Mouse (Mus musculus): Measurements from ENCODE around the gene Mrps7.
A peak's percentile ranks its signal among the peaks of the same experiment; 100 is the strongest.

The Mrps7 gene

DNA sequence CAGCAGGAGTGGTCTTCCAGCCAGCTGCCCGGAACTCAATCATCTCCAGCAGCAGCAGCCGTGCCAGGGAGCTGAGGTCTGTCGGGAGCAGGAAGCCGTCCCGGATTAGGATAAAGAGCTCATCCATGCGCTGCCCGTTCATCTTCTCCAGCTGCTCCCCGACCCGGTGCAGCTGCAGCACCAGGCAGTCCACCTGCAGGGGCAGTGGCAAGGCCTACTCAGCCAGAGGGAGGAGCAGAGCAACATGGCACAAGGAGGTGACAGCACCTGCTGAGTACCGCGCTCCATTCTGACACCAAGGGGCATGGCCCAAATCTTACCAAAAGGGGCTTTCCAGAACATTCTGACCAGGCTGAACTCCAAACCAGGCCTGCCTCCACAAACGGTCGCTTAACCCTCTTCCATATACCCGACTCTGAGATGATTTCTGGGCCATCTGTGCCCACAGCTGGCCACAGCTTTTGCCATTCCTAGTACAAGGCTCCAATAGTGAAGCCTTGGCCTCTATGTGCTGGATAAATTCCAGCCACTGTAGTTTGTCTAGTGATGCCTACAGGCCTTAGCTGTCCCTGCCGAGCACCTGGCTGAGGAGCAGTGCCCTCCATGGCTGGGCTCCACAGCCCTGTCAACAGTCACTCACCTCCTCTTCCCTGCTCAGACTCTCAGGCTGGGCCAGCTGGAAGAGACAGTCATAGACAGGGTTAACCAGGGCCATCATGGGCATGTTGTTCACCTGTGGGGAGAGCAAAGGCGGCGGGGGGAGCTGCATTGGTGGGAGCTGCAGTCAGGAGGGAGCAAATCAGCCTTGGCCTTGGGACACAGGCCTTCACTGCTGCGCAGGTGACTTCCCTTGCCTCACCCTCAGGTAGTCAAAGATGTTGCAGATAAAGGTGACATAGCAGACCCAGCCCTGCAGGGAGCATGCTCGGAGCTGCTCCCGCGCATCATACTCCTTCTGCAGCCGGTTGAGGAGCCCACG lies 5.0 kb downstream of the Mrps7 start:
- DNase-seq (ENCODE audit: low spot score in 2 of 2): no peak

DNA sequence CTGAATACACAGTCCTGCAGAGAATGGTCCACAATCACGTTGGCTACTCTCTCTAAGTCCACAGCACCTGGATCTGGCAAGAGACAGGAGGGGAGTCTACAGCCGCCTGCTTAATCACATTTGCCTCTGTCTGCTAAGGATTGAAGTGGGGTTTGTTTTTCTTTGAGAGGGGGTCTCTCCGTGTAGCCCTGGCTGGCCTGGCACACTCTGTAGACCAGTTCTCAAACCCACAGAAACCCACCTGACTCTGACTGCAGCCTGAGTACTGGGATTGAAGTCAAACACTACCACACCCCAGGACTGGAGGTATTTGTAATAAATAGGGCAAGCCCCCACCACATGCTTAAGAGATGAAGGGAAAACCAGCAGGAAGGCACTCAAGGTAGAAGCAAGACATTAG lies 5.9 kb downstream of the Mrps7 start:
- no peak for DNase-seq (ENCODE audit: low spot score in 2 of 2)

DNA sequence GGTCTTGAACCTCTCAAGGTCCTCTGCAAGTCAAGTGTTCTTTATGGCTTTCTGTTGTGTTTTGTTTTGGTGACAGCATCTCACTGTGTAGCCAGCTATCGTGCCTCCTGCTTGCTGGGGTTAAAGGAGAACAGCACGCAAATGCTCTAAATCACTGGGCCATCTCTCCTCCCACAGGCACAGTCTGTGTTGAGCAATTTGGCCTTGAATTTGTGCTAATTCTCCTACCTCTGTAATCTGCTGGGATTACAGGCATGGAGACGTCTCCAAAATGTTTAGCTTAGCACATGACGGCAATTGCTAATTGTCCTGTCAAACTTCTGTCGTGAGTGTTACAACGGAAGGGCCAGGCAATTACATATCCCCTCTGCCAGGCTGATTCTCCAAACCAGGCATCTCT lies 7.4 kb downstream of the Mrps7 start:
- no peak for DNase-seq (ENCODE audit: low spot score in 2 of 2)

DNA sequence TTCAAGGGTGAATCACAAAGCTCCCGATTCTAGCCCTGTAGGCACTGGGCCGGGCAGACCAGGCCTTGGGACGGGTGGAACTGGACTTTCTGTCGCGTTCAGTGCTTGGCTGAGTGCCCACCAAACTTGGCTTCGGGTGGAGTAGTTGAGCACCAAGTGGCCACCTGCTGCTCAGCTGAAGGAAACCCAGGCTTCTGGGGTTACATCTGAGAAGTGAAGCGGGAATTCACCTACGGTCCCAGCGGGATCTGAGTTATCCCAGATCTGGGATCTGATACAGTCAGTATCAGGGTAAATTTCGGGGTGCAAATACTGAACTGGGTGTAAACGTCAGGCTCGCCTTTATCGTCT lies 8.3 kb downstream of the Mrps7 start:
- DNase-seq (ENCODE audit: low spot score in 2 of 2): peak; percentile 58 to 66

DNA sequence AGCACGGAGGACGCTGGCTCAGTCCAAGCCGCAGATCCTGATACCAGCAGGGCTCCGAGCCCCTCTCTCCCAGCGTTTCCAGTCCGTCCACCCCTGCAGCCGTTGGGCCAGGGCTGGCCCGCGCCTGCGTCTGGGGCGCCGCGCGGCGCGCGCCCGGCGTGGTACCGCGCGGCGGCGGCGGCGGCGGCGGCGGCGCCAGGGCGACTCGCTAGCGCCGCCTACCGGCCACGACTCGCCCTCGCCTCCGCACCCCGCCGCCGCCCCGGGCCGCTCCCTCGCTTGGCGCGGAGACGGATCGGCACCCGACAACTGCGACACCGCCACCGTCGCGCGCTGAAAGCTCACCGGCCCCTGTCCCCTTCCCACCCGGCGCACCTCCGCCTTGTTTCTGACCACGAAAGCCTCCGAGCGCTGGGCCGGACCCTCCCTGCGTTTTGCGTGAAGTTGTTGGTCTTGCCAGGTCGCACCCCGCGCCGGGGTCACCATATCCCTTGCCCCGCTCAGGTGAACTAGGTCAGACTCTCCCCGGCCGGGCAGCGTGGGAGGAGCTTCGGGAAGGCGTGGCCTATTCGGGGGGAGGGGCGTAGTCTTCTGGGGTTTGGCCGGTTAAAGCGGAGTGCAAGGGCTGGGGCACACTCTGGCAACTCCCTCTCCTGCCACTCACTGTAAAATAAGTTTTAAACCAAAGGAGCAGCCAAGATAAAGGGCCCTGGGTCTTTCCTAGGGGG lies 8.8 kb downstream of the Mrps7 start, which contains the start of gene Mif4gd:
Gene Mif4gd, minus strand, starts transcription at position 560 of the 728 bp plus-strand sequence.
- peak; percentile 97 for DNase-seq (ENCODE audit: low spot score in 2 of 2)

DNA sequence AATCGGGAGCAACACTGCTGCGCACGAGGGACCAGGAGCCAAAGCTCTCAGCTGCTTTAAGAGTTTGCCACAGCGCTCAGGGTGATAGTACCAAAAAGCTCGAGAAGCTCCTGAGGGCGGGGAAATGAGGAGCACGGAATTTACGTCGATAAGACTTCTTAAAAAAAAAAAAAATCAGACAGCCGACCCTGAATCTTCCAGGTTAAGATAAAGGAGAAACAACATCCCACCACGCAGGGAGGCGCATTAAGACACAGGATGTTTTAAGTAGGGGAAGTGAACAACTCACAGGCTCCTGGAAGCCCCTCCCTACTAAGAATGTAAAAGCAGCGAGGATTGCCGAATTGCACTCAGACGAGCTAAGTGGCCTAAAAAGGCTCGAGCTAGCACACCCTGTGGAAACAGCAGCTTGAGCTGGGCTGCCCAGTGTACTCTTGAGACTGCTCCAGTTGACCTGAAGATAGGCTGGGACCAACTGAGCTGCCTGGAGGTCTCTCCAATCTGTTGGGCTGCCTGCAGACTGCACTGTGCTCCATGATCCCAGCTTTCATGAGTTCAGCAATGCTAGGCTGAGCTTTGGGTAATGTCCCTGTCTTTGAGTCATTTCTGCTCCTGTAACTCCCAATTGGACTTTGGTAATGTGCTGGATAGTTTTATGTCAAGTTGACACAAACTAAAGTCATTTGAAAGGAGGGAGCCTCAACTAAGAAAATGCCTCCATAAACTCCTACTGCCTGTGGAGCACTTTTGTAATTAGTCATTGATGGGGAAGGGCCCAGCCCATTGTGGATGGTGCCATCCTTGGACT lies 9.6 kb downstream of the Mrps7 start:
- no peak for DNase-seq (ENCODE audit: low spot score in 2 of 2)

DNA sequence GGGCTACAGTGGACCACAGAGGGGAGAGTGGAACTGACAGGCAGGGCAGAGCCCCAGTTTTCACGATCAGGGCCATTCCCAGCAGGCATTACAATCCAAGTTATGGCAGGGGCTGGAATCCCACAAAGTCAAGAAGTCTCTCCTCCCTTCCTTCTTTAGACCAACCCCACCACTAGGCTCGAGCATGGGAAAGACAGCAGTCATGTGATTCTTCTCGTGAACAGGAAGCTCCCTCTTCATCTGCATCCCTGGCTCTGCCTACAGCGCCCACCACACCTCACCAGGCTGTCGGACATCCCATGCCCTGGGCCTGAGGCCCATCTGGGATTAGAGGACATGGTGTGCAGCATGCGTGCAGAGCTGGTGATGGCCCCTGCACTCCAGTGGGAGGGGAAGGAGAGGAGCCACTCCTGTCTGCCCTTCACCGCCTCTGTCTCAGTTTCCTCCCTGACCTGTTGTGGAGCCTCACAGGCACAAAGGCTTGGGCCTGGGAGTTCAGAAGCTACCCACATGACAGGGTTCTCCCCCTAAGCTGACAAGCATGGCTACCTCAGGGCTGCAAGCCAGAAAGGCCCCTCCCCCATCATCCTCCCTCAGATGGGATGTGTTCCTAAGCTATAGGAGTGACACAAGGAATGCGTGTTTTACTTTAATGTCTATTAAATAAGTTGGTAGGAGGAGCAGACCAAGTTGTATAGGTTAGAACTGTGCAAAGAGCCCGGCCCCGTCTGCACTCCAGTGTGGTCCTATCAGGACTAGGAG lies 10.8 kb downstream of the Mrps7 start:
- no peak for DNase-seq (ENCODE audit: low spot score in 2 of 2)

DNA sequence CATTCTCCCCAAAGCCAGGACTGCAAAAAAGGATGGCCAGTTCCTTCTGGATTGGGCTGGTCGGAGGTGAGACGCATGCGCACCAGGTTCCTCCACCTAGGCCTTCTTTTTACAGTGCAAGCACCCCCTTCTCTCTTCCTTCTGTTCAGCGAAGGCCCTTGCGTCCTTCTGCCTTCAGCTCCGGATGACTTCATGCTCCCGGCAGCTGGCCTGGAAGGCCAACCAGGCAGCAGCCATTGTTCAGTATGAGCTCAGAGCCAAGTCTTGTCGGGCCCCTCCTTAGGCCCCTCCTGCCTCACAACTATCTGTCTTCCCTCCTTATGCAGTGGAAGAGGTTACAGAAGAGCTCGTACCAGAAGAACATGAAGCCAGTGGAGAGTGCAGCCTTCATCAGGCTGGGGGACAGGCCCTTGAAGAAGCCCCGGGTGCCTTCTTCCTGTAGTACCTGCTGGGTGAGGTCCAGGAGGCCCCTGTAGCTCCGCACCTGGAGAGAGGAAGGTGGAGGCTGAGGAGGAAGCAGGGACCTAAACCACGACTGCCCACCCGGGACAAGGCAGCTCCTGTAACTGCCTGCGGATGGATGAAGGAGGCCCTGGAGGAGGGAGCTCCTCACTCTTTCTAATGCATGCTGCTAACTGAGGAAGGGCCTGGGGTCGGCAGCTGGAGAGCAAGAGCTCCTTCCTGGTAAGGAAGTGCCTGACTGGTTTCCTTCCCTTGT lies 11.5 kb downstream of the Mrps7 start:
- DNase-seq (ENCODE audit: low spot score in 2 of 2): no peak

DNA sequence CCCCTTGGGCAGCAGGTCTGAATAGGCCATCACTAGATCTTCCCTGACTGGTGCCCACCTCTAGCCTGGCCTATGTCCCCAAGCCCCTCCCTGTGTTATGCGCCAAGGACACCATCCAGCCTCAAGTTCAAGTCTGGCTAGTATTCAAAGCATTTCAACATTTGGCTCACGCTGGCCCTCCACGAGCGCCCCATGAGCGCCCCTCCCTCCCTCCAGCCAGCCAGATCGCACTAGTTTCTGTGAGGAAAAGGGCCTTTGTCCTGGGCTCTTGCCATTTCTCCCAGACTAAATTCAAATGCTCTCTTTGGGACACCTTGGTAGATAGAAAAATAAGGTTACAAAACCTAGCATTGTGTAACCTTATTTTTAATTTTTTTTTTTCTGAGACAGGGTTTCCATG lies 12.2 kb downstream of the Mrps7 start:
- DNase-seq (ENCODE audit: low spot score in 2 of 2): no peak

DNA sequence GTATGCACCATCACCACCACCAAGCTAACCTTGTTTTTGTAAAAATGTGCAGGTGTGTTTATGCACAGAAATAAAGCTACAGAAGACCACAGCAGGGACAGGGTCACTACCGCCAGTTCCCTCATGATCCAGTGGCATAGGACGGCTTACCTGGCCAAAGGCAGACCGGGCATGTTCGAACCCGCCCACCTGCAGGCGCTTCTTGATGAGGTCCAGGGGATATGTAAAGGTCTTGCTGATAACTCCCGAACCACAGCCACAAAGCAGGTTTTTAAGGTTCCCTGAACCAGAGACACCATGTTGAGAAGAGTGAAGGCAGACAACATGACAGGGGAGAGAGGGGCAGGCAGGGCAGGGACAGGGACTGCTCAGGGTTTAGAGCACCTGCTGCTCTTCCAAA lies 12.6 kb downstream of the Mrps7 start:
- DNase-seq (ENCODE audit: low spot score in 2 of 2): no peak

DNA sequence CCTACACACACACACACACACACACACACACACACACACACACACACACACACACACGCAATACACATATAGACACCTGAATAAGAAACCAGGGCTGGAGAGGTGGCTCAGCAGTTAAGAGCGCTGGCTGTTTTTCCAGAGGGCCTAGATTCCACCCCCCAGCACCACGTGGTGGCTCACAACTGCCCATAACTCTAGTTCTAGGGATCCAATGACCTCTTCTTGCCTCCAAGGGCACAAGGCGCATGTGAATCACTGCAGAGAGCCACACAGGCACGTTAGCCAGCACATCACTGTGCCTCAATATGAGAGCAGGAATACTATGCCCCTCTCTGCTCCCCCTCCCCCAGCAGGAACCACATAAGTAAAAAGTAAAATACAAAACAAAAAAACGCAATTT lies 13.2 kb downstream of the Mrps7 start:
- no peak for DNase-seq (ENCODE audit: low spot score in 2 of 2)

DNA sequence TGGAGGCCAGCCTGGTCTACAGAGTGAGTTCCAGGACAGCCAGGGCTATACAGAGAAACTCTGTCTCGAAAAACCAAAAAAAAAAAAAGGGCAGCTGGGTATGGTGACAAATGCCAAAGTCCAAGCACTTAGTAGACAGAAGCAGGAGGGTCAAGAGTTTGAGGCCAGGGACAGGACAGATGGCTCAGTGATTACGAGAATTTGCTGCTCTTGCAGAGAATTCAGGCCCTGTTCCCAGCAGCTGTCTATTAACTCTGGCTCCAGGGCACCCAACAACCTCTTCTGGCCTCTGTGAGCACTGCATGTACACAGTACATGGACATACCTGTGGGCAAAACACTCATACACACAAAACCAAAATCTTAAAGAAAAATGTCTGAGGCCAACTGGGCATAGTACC lies 14.3 kb downstream of the Mrps7 start:
- no peak for DNase-seq (ENCODE audit: low spot score in 2 of 2)

DNA sequence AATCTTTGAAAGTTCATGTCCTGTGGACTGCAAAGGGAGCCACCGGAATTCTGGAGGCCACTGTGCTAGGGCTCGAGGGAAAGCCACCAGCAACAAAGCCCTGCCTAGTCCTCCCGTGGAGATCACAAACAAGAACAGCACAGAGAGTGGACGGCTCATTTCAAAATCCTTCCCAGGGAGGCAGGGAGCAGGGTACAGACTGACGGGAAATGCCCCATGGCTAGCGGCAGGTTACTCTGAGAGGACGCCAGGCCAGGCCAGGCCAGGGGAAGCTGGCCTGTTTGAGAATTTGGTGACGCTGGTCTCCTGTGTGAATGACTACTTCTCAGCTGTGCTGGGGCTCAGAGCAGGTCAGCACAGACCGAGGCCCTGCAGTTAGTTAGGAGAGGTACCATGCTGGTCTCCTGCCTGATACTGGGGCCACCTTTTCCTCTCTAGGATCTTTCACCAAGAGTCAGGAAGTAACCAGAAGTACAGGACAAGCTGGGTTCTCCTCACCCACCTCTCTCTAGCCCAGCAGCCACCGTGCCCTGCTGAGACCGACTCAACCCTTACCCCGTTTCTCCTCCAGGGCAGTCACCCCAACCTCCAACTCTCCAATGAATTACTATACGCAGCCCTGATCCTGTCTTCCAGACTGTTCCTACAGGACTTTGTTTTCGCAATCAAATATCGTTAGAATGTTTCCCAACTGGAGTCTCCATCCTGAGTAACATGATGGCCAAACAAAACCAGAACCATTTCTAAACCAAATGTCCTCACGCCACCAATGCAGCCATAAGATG lies 15.2 kb downstream of the Mrps7 start:
- DNase-seq (ENCODE audit: low spot score in 2 of 2): no peak

DNA sequence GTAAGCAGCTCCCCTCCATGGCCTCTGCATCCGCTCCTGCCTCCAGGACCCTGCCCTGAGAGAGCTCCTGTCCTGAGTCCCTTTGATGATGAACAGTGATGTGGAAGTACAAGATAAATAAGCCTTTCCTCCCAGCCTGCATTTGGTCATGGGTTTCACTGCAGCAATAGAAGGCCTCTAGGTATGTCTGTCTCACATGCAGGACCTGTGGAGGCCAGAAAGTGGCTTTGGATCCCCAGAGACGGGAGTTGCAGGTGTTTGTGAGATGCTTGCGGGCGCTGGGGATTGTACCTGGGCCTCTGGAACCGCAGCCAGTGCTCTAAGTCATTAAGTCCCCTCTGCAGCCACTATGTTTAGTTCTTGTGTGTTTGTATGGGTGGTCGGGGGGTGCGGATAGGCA lies 16.2 kb downstream of the Mrps7 start:
- DNase-seq (ENCODE audit: low spot score in 2 of 2): no peak

DNA sequence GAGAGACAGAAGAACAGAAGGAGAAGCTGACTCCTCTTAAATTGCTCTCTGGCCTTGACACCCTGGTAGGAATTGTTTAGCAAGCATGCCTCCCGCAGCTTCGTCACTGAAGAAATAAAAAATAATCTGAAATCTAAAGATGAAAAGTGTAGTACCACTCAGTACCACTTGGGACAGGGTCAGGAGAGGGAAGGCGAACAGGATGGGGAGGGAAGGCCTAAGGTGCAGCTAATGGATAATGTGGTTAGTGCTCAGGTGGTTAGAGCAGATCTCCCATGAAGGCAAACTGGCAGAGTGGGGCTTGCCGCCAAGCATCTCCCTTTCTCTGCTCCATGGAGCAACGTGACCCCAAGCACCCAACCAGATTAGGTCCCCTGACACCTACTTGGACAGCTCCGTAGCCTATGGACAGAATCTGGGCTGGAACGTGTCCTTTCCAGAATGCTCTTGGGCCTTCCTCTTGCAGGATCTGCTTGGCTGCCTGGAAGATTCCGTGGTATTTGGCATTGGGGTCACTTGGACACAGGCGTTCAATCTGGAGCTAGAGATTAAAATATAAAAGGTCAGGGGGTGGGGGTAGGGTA lies 19.9 kb downstream of the Mrps7 start:
- no peak for DNase-seq (ENCODE audit: low spot score in 2 of 2)

DNA sequence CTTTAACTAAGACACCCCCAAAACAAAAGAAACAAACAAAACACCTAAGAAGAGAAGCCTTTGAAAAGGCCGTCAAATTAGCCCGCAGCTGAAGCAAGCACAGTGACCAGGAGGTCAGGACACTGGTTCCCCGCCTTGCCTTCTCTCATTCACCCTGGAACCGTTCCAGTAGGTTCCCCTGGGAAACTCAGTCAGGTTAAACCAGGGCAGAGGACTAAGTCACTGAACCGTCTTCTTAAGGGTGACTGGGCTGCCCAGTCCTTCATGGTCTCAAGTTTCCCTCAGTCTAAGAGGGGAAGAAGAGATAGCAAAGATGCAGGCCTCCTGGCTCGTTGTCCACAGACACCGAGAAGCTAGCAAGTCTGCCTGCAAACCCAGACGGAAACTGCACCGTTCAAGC lies 22.2 kb downstream of the Mrps7 start:
- DNase-seq (ENCODE audit: low spot score in 2 of 2): no peak

DNA sequence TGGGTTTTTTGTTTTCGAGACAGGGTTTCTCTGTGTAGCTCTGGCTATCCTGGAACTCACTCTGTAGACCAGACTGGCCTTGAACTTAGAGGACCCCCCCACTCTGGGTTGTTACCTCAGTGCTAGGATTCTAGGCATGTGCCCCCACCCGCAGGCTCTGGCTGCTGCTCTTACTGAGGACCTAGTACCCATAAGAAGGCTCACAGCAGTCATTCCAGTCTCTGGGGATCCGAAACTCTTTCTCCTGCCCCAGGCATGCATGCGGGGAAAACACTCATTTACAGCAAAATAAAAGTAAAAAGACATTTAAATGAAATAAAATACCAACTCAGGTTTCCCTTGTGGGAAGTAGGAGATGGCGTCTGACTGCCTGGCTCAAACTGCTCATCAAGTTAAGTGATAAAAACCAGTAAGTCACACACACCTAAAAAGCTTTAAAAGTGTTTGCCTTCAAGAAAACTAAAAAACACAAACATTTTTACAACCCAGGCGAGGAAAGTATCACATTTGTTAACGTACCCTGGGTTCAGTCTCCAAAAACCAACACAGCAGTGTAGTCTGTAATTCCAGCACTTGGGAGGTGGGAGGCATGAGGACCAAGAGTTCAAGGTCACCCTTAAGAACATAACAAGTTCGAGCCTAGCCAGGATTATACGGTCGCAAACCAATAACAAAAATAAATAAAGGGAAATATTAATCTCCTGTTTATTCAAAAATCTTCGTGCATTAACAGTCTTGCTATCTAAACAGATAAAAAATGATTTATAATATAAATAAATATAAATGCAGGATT lies 23.3 kb downstream of the Mrps7 start:
- no peak for DNase-seq (ENCODE audit: low spot score in 2 of 2)

DNA sequence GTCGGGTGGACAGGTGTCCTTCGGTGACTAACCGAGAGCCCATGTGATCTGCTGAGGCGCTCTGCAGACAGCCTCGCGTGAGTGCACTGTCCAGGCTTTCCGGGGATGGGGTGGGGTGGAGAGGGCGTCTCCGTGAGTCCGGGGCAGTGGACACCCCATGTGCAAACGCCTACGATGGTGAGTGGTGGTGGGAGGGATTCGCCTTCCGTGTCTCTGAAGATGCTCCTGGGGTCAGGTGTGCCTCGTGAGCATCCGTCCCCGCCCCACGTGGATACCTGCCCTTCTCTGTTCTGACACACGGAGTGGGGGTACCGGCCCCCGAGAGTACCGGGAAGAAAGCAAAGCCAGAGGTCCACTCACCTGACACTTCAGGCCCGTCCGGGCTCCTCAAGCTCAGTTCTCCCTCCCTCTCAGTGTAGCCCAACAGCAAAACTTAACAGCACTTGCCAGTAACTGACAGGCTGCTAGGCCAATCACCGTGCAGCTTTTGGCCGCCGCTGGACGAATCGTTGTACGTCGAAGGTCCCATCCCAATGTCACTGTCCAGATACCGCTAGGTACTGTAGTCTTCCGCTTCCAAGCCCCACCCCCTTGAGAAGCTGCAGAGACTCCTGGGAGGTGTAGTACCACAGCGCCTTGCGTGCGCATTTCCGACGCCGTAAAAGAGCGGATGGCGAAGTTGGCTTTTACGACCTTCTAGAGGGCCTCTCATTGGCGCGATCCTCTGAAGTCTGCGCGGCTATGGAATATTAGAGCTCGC lies 24.2 kb downstream of the Mrps7 start, which contains the start of gene Slc25a19:
Gene Slc25a19, minus strand, starts transcription at position 591 of the 760 bp plus-strand sequence.
- DNase-seq (ENCODE audit: low spot score in 2 of 2): peak; percentile 96 to 97

Measured in spleen, postnatal 14 days (tissue).